ENCODE assay signal across 8 mouse cellular contexts in genomic region chr2:152048981-152049441, GRCm38 (mm10). TPM values are rescaled to one million over a fixed set of nuclear protein-coding genes. Genes with fewer than 3 reads are reported as not detected.
DNase-seq lines count a peak whose midpoint lies in the region; ATAC-seq lines count a peak whose summit lies in the region.

No protein-coding gene starts in this region.

- no peaks in the 10 kb centered on the region for H3K36me3 ChIP-seq in hindbrain, embryonic 14.5 days (replicated peaks; ENCODE audit: control insufficient read depth, insufficient read depth)
- H3K36me3 ChIP-seq in midbrain, embryonic 15.5 days (replicated peaks) = no peaks in the 10 kb centered on the region

- peak; percentile 48 for DNase-seq in left cerebral cortex, postnatal 4 days
- no peak for DNase-seq in left cerebral cortex, adult 11 months (ENCODE audit: low spot score)
- DNase-seq in embryo, embryonic 11 days = peak; percentile 58
- peak; percentile 25 for DNase-seq in hindbrain, embryonic 14.5 days (ENCODE audit: low spot score)
- no peak for DNase-seq in urinary bladder, adult 18-20 months (ENCODE audit: low spot score in 2 of 2)
- no peak for DNase-seq in left cerebral cortex, adult 9 months (ENCODE audit: low spot score in 2 of 2)
- no peak for DNase-seq in gastrocnemius, postnatal 25 days

- peak overlapping the region; percentile 43 for H3K4me3 ChIP-seq in hindbrain, embryonic 14.5 days (replicated peaks; ENCODE audit: low read length)
- peak overlapping the region; percentile 47 for H3K4me3 ChIP-seq in midbrain, embryonic 15.5 days

- peak overlapping the region; percentile 67 for H3K9ac ChIP-seq in hindbrain, embryonic 14.5 days
- peak overlapping the region; percentile 49 for H3K9ac ChIP-seq in midbrain, embryonic 15.5 days

- H3K27ac ChIP-seq in hindbrain, embryonic 14.5 days = peak overlapping the region; percentile 90
- peak overlapping the region; percentile 76 for H3K27ac ChIP-seq in midbrain, embryonic 15.5 days

- peaks cover 54% of the 10 kb centered on the region for H3K4me1 ChIP-seq in hindbrain, embryonic 14.5 days (replicated peaks; ENCODE audit: control insufficient read depth, insufficient read depth, low read length)
- H3K4me1 ChIP-seq in midbrain, embryonic 15.5 days = peaks cover 53% of the 10 kb centered on the region

- H3K4me2 ChIP-seq in hindbrain, embryonic 14.5 days (replicated peaks) = peak overlapping the region; percentile 92
- H3K4me2 ChIP-seq in midbrain, embryonic 15.5 days = peak overlapping the region; percentile 90

- ATAC-seq in hindbrain, embryonic 14.5 days (ENCODE audit: low FRiP score) = 0 out of 2 replicates have a peak, but pooled peaks have one; percentile 2
- peak; percentile 43 for ATAC-seq in midbrain, embryonic 15.5 days (replicated peaks)

- no peaks in the 10 kb centered on the region for H3K9me3 ChIP-seq in hindbrain, embryonic 14.5 days (ENCODE audit: control insufficient read depth, low read length)
- H3K9me3 ChIP-seq in midbrain, embryonic 15.5 days = no peaks in the 10 kb centered on the region

- intact Hi-C loops in left cerebral cortex, postnatal 4 days (cut with DNase I) = no loop called here

- no peaks in the 10 kb centered on the region for H3K27me3 ChIP-seq in hindbrain, embryonic 14.5 days (ENCODE audit: control insufficient read depth, insufficient read depth, low read length)
- H3K27me3 ChIP-seq in midbrain, embryonic 15.5 days (replicated peaks) = no peaks in the 10 kb centered on the region

- under 1% methylated on average over 22 of the region's 24 CpGs for WGBS in hindbrain, embryonic 14.5 days
- WGBS in midbrain, embryonic 15.5 days = under 1% methylated on average over 24 of the region's 24 CpGs

RNA-seq across cellular contexts. Expression of gene Scrt2, which starts 32.3 kb away (rescaled TPM):
- 10 to 100 TPM; 20.0 to 25.2 TPM for total RNA-seq in left cerebral cortex, postnatal 4 days (2021)
- polyA plus RNA-seq in hindbrain, embryonic 14.5 days (2014; fragmentation: Nextera tagmentation; extraction: Ambion mirVana) = 10.9 and 13.6 TPM in 2 replicates
- polyA plus RNA-seq in midbrain, embryonic 15.5 days (2015; fragmentation: Nextera tagmentation; extraction: Ambion mirVana) = 10.7 and 10.9 TPM in 2 replicates
- total RNA-seq in gastrocnemius, postnatal 25 days (2021) = not detected

RNA-seq across cellular contexts. Expression of gene Slc52a3, which starts 52.7 kb away (rescaled TPM):
- total RNA-seq in left cerebral cortex, postnatal 4 days (2021) = 1 to 10 TPM; 2.2 to 2.5 TPM
- polyA plus RNA-seq in hindbrain, embryonic 14.5 days (2014; fragmentation: Nextera tagmentation; extraction: Ambion mirVana) = 0.73 and 1.4 TPM in 2 replicates
- polyA plus RNA-seq in midbrain, embryonic 15.5 days (2015; fragmentation: Nextera tagmentation; extraction: Ambion mirVana) = 1.3 and 2.2 TPM in 2 replicates
- under 1 TPM; 0.94 to 1.00 TPM for total RNA-seq in gastrocnemius, postnatal 25 days (2021)

RNA-seq across cellular contexts. Expression of gene Srxn1, which starts 56.3 kb away (rescaled TPM):
- 10 to 100 TPM; 17.7 to 18.8 TPM for total RNA-seq in left cerebral cortex, postnatal 4 days (2021)
- polyA plus RNA-seq in hindbrain, embryonic 14.5 days (2014; fragmentation: Nextera tagmentation; extraction: Ambion mirVana) = 22.5 and 26.2 TPM in 2 replicates
- polyA plus RNA-seq in midbrain, embryonic 15.5 days (2015; fragmentation: Nextera tagmentation; extraction: Ambion mirVana) = 21.5 and 23.7 TPM in 2 replicates
- 10 to 100 TPM; 18.8 to 24.8 TPM for total RNA-seq in gastrocnemius, postnatal 25 days (2021)

Comparison
In these comparisons a context has a peak if more than half of its experiments do, and no peak if none do; other contexts are left out.
1. DNase-seq: peak in left cerebral cortex, postnatal 4 days (single experiment), embryo, embryonic 11 days (single experiment) and hindbrain, embryonic 14.5 days (single experiment); none in left cerebral cortex, adult 11 months (single experiment), urinary bladder, adult 18-20 months (0 of 2), left cerebral cortex, adult 9 months (0 of 2) and gastrocnemius, postnatal 25 days (single experiment).
2. RNA of gene Scrt2, which starts 32.3 kb away (total RNA-seq): 20.0 to 25.2 TPM in left cerebral cortex, postnatal 4 days; not detected in gastrocnemius, postnatal 25 days; every median in the first group is over 10 times any median in the second.